Mouse (Mus musculus) gastrocnemius, postnatal 14 days (tissue): ENCODE measurements at regions not wholly inside any gene's neighbourhood (a gene's known extent, or its start where the extent isn't known, plus 50 kb on each side); places are given as distances from the start of the nearest gene placed in this dataset.

Experiments
- DNase-seq: peaks from one replicate; pipeline ENCODE4 v3.0.0; 2021; ENCODE audit warnings: mixed read lengths
- intact Hi-C: fragments of 180-260 bp; cut with DNase I; formaldehyde crosslinking; loops from one replicate; pipeline ENCODE4 v1.15.1; 2025; ENCODE audit warnings: low total_unique reads

DNA sequence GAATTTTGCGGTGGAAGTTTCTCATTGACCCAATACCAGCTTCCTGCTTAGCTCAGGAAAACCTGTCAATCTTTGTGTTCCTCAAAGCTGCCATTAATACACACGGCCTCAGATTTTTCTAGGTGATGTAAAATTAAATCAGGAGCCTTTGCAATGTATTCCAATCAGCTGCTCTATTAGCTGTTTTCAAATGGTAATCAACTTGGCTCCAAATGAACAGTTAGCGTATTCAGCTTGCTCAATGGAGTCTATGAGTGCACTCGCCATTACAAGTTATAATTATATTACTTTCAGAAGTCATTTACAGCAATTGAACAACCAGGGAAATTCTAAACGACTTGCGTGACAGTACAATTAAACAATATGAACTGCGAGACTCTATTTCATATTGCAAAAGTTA is 97.6 kb upstream of the E2f7 start:
- DNase-seq, result no peak
- intact Hi-C loops, result no loop called here

DNA sequence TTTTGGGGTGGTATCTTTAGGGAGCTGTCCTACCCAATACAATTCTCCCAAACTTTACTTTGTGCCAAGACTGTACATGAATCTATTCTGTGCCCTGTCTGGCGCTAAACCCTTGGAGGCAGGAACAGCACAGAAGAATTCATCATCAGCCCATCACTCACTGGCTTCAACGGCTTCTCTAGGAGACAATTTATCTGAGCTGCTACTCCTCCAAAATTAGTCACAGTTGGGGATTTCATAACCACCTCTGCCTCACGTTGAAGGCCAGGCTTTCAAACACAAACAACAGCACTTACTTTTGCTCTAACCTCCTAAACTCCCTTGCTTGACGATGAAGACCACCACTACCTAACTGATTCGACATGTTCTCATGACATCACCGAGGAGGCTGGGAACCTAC is 95.1 kb upstream of the E2f7 start:
- DNase-seq, result no peak
- intact Hi-C loops, result no loop called here

DNA sequence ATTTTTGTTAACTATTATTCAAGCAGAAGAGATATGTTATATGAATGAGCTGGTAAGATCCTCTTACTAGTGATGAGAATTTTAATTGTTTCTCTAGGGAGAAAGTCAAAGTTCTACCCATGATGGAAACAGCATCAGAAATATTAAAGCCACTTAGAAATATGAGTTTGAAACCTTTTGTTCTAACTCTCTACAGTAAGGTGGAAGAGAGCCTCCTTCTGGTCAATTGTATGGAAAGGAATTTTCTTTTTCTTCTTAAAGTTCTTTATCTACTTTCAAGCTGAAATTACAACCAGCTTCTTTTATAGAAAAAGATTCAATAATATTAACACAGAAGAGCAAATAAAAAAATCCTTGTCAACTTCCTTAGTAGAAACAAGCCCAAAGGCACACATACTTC is 94.4 kb upstream of the E2f7 start:
- intact Hi-C loops, result no loop called here

DNA sequence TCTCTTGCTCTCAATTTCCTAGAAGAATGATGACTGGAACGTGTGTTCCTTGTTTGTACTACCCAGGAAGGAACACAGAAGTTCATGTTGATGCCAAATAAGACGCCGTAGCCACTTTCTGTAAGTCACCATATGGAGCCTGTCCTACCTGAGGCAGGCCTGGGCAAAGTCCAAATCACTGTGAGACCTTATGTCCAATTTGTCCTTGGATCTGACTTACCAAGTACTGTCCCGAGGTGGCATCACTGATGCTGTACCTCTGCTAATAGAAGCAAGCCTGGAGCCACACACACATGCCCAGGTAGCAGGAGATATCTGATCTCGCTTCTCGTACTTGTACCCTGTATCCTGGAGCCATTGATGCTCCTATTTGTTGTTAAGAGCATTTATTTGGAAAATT is 91.2 kb upstream of the E2f7 start:
- DNase-seq, result no peak
- intact Hi-C loops, result no loop called here

More for the DNA sequence above, 94.4 kb upstream of the E2f7 start:
- no peak for DNase-seq

DNA sequence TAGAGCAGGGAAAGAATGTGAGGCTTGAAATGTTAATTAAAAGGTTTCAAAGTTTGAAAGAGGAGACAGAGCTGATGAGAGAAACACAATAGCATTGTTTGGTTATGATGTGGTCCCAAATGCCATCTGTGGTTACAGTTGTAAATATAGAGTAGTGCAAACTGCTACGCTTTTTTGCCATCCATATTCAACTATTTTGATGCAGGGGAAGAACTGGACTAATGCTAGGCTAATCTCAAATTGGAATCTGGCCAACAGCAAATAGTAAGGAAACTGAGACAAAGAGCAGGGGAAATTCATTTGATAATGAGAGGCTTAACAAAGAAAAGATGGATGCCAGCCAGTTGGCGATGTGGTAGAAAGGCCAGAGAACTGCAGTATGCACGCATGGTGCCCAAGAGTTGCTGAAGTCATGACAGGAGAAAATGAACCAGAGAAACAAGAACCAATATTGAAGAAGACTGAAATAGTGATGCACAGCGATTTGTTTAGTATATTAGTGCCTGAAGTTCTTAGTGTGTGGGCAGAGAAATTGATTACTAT is 87.0 kb upstream of the E2f7 start:
- DNase-seq, result no peak
- intact Hi-C loops, result no loop called here

DNA sequence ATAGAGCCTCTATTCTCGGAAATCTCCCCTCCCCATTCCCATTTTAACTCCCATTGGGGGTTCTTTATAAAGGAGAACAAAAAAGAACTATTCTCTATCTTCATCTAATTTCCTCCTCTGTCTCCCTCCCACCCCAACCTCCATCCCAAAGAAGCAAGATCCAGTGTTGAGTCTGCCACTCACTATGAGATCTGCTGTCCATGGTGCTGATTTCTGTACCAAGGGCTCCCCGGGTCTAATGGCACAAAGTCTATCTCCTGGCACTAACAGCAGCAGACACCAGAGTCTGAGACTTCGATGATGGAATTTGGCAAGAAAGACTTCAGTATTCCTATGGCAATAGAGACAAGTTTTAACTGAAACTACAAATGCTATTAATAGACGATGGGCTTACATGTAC is 68.7 kb upstream of the E2f7 start:
- intact Hi-C loops, result no loop called here
- DNase-seq, result peak; percentile 7
